Mouse (Mus musculus) thymus, postnatal 14 days (tissue): ENCODE data around the gene Cldn14.
"Not testable (repeated sequence)": the region's sequence is repeated elsewhere in the genome, so short reads cannot be mapped to it uniquely, and the experiment has no call there.

ENCODE experiments used
- DNase-seq: peaks from one replicate; pipeline ENCODE4 v3.0.0; 2021

Gene Cldn14

DNA sequence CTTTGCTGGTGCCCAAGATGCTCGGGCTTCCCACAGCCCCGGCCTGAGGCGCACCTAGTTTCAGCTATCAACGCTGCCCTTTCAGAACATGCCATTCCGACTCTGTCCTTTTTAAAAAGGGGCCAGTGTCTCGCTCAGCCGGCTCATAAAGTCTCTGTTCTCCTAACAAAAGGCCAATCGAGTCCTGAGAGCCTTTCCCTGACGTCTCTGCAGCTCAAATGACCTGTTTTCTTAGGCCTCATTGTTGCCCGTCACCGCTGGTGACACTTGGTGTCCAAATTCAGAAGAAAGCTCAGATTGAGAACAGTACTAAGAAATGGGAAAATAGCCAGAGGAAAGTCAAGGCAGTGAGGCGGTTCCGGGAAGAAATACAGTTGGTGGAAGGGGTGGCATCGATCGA lies at the start of gene Cldn14:
Gene Cldn14 (minus strand): TSS at position 101 of the 400 bp plus-strand sequence.
- no peak for DNase-seq

DNA sequence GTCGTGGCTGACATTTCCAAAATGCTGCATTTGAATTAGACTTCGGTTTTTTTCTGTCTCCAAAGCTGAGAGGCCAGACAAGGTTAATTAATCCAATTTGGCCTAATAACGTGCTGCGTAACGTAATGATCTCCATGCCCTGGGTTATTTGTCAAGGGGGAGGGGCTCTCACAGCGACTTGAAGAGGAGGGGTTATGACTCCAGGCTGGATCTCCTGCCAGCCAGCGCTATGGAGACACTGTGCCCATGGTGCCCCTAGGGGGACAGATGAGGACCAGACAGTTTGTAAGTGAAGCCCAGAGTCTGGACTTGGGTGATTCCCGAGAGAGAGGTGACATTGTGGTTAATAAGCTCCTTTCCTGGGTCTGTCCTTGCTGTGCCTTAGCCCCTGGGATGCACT lies 46.9 kb upstream of the Cldn14 start:
- no peak for DNase-seq

GRCm38 (mm10) chr16:94055176-94055575 lies 46.5 kb upstream of the Cldn14 start:
- DNase-seq: no peak

GRCm38 (mm10) chr16:94050368-94050767 lies 41.7 kb upstream of the Cldn14 start:
- DNase-seq: no peak

GRCm38 (mm10) chr16:94044996-94045395 lies 36.4 kb upstream of the Cldn14 start:
- no peak for DNase-seq

GRCm38 (mm10) chr16:94043797-94044196 lies 35.2 kb upstream of the Cldn14 start:
- no peak for DNase-seq

DNA sequence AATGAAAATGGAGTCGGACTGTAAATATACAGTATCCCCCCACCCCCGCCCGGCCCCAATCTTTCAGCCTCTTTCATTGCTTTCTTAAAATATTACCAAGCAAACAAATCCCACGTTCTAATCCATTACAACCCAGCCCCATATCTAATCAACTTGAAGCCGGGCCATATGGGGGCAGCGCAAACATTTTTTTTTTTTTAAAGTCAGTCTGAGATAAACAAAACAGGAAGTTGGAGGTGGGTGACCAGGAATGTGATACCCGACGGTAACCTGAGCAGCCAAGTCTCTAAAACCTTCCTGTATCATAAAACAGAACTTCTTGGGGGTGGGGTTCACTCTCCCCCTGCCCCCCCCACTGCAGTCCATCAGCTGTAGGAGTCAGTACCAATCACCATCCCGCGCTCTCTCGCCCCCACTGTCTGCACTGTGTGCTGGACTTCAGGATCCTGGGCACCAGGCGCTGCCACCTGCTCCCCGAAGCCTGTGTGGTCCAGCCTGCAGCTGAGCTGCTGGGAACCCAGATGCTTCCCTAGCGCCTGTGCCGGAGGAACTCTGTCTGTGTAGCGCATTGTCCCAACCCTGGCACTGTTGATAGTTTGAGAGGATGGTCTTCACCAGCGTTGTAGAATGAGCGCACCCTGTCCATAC lies 32.6 kb upstream of the Cldn14 start:
- DNase-seq: no peak

DNA sequence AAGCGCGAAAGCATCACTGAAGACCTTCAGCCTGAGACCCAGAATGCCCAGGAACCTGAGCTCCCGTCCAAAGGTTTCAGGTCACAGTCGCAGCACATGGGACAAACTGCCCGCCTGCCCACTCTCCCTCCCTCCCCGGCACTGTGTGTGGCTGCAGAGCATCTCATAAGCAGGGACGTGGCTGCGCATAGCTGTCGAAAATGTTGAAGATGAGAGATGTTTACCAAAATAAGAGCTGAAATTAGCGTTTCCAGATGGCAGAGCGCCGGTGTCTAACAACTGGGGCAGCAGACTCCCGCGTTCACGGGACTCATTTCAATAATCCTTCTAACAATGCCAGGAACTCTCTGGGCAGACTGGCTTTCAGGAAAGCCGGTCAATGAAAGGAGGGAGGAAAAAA lies 31.8 kb upstream of the Cldn14 start:
- DNase-seq: no peak

DNA sequence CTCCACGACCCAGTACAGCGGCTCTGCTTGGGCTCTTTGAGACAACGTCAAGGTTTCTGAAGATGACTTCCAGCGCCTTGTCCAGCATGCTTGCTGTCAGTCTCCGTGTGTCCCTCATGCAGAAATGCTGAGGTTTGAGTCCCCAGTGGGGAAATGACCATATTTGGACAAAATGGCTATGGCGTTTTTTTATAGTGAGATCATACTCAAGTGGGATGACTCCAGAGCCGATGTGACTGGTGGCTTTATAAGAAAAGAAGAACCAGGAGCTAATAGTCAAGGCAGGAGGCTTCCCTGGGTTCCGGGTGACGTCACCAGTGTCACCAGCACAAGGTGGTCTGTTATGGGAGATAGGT lies 30.3 kb upstream of the Cldn14 start:
- DNase-seq: no peak

GRCm38 (mm10) chr16:94038272-94038985 lies 29.8 kb upstream of the Cldn14 start:
- peak; percentile 79 for DNase-seq

DNA sequence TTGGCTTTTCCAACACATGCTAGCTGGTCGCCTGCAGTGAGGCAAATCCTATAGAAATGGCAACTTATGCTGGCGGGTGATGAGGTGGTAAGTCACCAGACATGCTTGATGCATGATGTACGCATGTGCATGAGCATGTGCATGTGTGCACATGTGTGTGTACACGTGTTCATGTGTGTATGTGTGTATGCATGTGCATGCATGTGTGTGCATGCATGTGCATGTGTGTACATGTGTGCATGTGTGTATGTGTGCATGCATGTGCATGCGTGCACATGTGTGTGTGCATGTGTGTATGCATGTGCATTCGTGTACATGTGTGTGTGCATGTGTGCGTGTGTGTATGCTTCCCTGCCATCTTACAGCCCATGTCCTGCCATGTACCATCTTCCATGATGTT lies 28.6 kb upstream of the Cldn14 start:
- no peak for DNase-seq

DNA sequence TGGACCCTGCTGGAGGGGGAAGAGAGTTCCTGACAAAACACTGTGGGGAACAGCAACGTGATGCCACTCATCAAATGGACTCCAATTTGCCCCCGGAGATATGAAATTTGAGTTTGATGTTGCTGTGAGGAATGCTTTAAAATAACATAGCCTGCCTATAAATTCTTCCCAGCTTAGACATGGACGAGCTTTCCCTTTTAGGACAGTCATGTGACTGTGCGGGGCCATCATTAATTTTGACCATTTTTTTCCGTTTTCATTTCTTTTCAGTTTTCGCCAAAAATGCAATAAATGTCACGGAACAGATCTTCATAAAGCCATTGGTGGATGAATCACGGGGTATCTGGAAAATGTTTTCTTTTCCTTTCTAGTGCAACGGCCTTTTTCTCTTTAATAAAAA lies 25.5 kb upstream of the Cldn14 start:
- no peak for DNase-seq

DNA sequence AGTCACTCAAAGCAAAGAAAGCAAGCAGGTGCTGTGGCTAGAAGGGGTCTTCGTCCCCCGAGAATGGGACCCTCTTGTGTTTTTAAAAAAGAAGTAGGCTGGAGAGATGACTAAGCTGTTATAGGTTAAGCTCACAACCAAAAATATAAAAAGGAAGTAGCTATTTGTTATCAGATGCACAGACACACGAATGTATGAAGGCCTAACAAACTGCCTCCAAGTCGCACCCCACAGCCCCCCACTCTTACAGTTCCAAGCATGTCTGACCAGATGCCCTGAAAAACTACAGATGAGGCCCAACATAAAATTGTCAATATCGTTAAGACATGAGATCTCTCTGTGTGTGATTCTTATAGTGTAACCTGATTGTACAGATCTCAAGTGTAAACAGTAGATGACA lies 23.6 kb upstream of the Cldn14 start:
- no peak for DNase-seq

DNA sequence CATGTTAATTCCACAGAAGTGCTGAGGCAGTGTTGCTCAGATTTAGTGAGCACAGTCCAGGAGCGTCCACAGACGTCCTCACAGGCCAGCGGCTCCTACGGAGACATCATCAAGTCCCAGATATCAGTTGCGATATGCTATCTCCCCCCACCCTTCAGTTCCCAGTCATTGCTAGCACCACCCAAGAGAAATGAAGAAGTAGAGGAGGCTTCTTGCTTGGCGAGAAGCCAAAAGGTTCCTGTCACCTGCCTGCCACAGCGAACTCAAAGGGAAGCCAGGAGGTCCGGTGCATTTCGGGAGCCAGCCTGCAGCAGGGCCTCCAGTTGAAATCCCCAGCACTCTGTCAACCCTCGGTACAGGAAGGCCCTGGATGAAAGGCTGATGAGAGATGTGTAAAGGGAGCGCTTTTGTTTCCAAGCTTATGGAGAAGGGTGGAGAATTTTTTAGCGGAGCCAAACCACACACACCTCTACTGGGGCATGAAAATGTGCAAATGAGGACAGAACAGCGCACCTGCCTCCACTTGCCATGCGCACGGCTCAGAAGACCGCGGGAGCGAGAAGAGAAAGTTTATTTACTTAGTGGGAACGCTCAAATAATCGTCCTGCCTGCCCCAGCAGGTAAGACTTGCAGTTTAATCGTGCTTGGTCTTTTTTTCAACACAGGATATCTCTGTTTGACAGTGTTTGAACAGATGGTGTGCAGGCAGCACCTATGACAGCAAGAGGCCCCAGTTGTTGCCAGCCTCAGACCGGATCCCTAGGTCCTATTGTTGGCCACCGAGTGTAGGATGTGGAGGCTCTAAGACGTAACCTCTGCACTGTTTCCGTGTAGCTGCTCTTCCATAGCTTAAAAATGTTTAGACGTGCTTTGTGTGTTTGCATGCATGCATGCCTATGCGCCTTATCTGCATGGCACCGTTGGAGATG lies 15.0 kb upstream of the Cldn14 start:
- DNase-seq: no peak

GRCm38 (mm10) chr16:94019725-94020124 lies 11.1 kb upstream of the Cldn14 start:
- peak; percentile 25 for DNase-seq

- DNase-seq: no peak
These were observed 9.3 kb upstream of the Cldn14 start for GRCm38 (mm10) chr16:94017953-94018352.

DNA sequence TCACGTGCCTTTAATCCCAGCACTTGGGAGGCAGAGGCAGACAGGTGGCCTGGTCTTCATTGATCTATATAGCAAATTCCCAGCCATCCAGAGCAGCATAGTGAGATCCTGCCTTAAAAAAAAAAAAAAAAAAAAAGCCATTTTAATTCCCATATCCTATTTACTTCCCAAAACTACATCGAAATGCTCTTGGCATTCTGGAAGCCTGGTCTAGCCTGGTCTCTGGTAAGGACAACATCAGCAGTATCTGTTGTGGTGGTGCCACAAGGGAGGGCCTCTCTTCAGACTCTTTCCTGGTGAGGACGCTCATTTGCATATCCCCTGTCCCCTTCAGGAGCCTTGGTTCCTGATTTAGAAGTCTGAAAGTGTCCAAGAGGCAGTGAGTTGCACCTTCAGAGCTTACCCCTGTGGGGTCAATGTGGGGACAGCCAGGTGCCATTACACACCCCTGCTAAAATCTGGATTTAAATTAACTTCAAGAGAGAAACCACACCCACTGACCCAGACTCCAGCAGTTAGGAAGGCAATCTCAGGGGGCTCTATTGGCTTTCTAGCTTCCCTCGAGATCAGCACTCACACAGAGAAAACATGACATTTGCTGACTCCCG lies 6.0 kb upstream of the Cldn14 start:
- no peak for DNase-seq

DNA sequence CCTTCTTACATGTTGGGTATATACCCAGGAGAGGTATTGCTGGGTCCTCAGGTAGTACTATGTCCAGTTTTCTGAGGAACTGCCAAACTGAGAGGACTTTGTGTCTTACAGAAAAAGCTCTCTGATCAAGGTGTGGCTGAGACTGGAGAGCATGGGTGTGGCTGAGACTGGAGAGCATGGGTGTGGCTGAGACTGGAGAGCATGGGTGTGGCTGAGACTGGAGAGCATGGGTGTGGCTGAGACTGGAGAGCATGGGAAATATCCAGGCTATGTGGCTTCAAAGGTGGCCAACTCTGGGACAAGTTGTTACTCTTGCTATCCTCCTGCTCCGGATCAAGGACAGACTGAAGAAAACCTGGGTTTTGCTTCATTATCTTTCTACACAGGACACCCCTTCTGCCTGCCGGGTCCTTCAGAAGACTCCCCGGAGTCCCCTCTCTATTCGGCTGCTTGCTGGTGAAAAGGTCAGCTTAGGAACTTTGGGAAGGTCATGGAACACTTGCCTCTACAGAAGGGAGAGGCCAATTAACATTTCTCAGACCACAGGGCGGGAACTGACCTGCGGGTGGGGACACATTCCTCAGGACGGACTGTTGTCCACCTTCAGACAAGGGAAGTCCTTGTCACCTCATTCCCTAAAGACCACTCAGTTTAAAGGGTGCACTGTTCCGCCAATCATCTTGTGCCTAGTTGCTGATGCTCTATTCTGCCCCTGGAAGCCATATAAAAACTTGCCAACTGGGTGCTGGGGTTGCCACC lies 4.9 kb upstream of the Cldn14 start:
- not testable (repeated sequence) for DNase-seq

- no peak for DNase-seq
These were observed 2.6 kb upstream of the Cldn14 start for GRCm38 (mm10) chr16:94011224-94011623.

DNA sequence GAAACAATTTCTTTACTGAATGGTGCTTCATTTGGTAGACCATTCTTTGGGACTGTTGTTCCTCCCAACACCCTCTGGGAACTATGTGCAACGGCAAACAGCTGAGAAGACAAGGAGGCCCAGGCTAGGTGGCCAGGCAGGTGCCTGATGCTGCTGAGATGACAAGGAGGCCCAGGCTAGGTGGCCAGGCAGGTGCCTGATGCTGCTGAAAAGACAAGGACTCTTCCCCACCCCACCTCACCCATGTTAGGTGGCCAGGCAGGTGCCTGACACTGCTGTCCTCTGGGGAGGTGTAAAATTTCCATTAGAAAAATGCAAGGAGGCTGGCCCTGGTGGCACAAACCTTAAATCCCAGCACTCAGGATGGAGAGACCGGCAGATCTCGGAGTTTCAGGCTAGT lies 2.0 kb upstream of the Cldn14 start:
- DNase-seq: no peak

DNA sequence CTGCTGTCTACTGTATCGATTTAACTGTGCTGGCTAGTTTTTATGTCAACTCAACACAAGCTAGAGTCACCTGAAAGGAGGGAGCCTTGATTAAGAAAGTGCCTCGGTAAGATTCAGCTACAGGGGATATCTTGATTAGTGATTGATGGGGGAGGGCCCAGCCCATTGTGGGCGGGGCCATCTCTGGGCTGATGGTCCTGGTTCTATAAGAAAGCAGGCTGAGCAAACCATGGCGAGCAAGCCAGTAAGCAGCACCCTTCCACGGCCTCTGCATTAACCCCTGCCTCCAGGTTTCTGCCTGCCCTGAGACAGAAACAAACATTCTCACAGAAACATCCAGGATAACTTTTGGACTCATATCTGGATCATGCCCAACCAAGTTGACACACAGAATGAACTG lies 1.5 kb upstream of the Cldn14 start:
- no peak for DNase-seq

DNA sequence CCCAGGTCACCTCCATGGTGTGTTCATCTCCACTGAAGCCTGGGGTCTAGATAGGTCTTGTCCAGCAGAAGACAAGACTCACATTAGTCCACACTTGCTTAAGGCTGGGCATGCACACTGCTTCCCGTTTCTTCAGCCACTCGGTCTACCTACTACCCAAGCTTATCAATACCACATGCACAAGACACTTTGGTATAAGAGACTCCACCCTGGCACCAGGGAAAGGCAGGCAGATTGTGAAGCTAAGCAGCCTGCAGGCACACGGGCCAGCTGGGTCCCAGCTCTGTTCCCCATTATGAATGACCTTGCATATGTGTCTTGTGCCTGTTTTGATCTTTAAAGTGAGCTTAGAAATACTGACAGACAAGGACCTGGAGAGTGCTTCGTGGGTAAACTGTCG lies 719 bp upstream of the Cldn14 start:
- no peak for DNase-seq
